Mouse (Mus musculus): Measurements from ENCODE around the gene B430305J03Rik.

Gene B430305J03Rik

GRCm38 (mm10) chr3:61348036-61348614, 17.6 kb downstream of the B430305J03Rik start:
- DNase-seq, result no peak

GRCm38 (mm10) chr3:61345636-61346035, 20.1 kb downstream of the B430305J03Rik start:
- no peak for DNase-seq

- DNase-seq, result no peak
These were observed 21.7 kb downstream of the B430305J03Rik start for GRCm38 (mm10) chr3:61344031-61344430.

- DNase-seq, result no peak
These were observed 25.4 kb downstream of the B430305J03Rik start for GRCm38 (mm10) chr3:61340321-61340720.

GRCm38 (mm10) chr3:61337230-61337629, 28.5 kb downstream of the B430305J03Rik start:
- no peak for DNase-seq

- no peak for DNase-seq
These were observed 29.5 kb downstream of the B430305J03Rik start for GRCm38 (mm10) chr3:61336205-61336604.

GRCm38 (mm10) chr3:61321632-61322031, 44.1 kb downstream of the B430305J03Rik start:
- DNase-seq, result no peak

- no peak for DNase-seq
These were observed 45.7 kb downstream of the B430305J03Rik start for GRCm38 (mm10) chr3:61320031-61320430.

- DNase-seq, result no peak
These were observed 50.7 kb downstream of the B430305J03Rik start for GRCm38 (mm10) chr3:61315002-61315401.

Measured in thymus, postnatal 14 days (tissue).